Mouse (Mus musculus): Measurements from ENCODE around the gene Trem1. TPM values are rescaled to one million over a fixed set of nuclear protein-coding genes. Genes with fewer than 3 reads are reported as not detected.

Gene Trem1
- polyA plus RNA-seq, 1 experiment: 1.2 TPM

GRCm38 (mm10) chr17:48264662-48265061 is 32.1 kb downstream of the Trem1 start:
- Histone ChIP-seq H3K4me1 (ENCODE audit: control insufficient read depth, insufficient read depth, low read length) (no peaks in the 10 kb centered on the region), H3K4me3 (replicated peaks; ENCODE audit: extremely low read depth, low read depth, low read length) (no peak overlapping the region)
- TF ChIP-seq POLR2A (IDR thresholded peaks at IDR 0.05; ENCODE audit: borderline replicate concordance, extremely low read depth, low read depth, low read length) (no peak), CTCF (IDR thresholded peaks at IDR 0.05; ENCODE audit: insufficient read depth, low read length) (no peak)
- WGBS: 87% methylated on average over 7 of the region's 7 CpGs
- no peak for DNase-seq

- 29% methylated on average over 2 of the region's 2 CpGs for WGBS
- TF ChIP-seq POLR2A (IDR thresholded peaks at IDR 0.05; ENCODE audit: borderline replicate concordance, extremely low read depth, low read depth, low read length): no peak
- no peak for TF ChIP-seq CTCF (IDR thresholded peaks at IDR 0.05; ENCODE audit: insufficient read depth, low read length)
- H3K4me3 ChIP-seq (replicated peaks; ENCODE audit: extremely low read depth, low read depth, low read length): no peak overlapping the region
- no peak for DNase-seq
- H3K4me1 ChIP-seq (ENCODE audit: control insufficient read depth, insufficient read depth, low read length): no peaks in the 10 kb centered on the region
Measured at GRCm38 (mm10) chr17:48266138-48266537, 33.6 kb downstream of the Trem1 start.

GRCm38 (mm10) chr17:48266610-48267304 is 34.2 kb downstream of the Trem1 start:
- Histone ChIP-seq H3K4me3 (replicated peaks; ENCODE audit: extremely low read depth, low read depth, low read length) (no peak overlapping the region), H3K4me1 (ENCODE audit: control insufficient read depth, insufficient read depth, low read length) (no peaks in the 10 kb centered on the region)
- DNase-seq: no peak
- TF ChIP-seq POLR2A (IDR thresholded peaks at IDR 0.05; ENCODE audit: borderline replicate concordance, extremely low read depth, low read depth, low read length): no peak
- TF ChIP-seq CTCF (IDR thresholded peaks at IDR 0.05; ENCODE audit: insufficient read depth, low read length): no peak
- WGBS: 43% methylated on average over 2 of the region's 2 CpGs

GRCm38 (mm10) chr17:48267591-48267990 is 35.0 kb downstream of the Trem1 start:
- no peak for TF ChIP-seq CTCF (IDR thresholded peaks at IDR 0.05; ENCODE audit: insufficient read depth, low read length)
- TF ChIP-seq POLR2A (IDR thresholded peaks at IDR 0.05; ENCODE audit: borderline replicate concordance, extremely low read depth, low read depth, low read length): no peak
- no peak for DNase-seq
- Histone ChIP-seq H3K4me3 (replicated peaks; ENCODE audit: extremely low read depth, low read depth, low read length) (no peak overlapping the region), H3K4me1 (ENCODE audit: control insufficient read depth, insufficient read depth, low read length) (no peaks in the 10 kb centered on the region)
- WGBS: 79% methylated on average over 1 of the region's 1 CpGs

GRCm38 (mm10) chr17:48268276-48268675 is 35.7 kb downstream of the Trem1 start:
- no peak for TF ChIP-seq POLR2A (IDR thresholded peaks at IDR 0.05; ENCODE audit: borderline replicate concordance, extremely low read depth, low read depth, low read length)
- no peak for TF ChIP-seq CTCF (IDR thresholded peaks at IDR 0.05; ENCODE audit: insufficient read depth, low read length)
- Histone ChIP-seq H3K4me3 (replicated peaks; ENCODE audit: extremely low read depth, low read depth, low read length) (no peak overlapping the region), H3K4me1 (ENCODE audit: control insufficient read depth, insufficient read depth, low read length) (no peaks in the 10 kb centered on the region)
- DNase-seq: no peak

GRCm38 (mm10) chr17:48269833-48270232 is 37.3 kb downstream of the Trem1 start:
- 65% methylated on average over 4 of the region's 4 CpGs for WGBS
- DNase-seq: no peak
- TF ChIP-seq CTCF (IDR thresholded peaks at IDR 0.05; ENCODE audit: insufficient read depth, low read length): no peak
- no peak for TF ChIP-seq POLR2A (IDR thresholded peaks at IDR 0.05; ENCODE audit: borderline replicate concordance, extremely low read depth, low read depth, low read length)
- Histone ChIP-seq H3K4me3 (replicated peaks; ENCODE audit: extremely low read depth, low read depth, low read length) (no peak overlapping the region), H3K4me1 (ENCODE audit: control insufficient read depth, insufficient read depth, low read length) (no peaks in the 10 kb centered on the region)

- WGBS: 51% methylated on average over 5 of the region's 5 CpGs
- no peak for TF ChIP-seq CTCF (IDR thresholded peaks at IDR 0.05; ENCODE audit: insufficient read depth, low read length)
- TF ChIP-seq POLR2A (IDR thresholded peaks at IDR 0.05; ENCODE audit: borderline replicate concordance, extremely low read depth, low read depth, low read length): no peak
Measured at GRCm38 (mm10) chr17:48272158-48272557, 39.6 kb downstream of the Trem1 start.

GRCm38 (mm10) chr17:48272598-48272997 is 40.0 kb downstream of the Trem1 start:
- H3K4me1 ChIP-seq (ENCODE audit: control insufficient read depth, insufficient read depth, low read length): no peaks in the 10 kb centered on the region
- no peak overlapping the region for H3K4me3 ChIP-seq (replicated peaks; ENCODE audit: extremely low read depth, low read depth, low read length)
- DNase-seq: no peak
- TF ChIP-seq CTCF (IDR thresholded peaks at IDR 0.05; ENCODE audit: insufficient read depth, low read length): no peak
- no peak for TF ChIP-seq POLR2A (IDR thresholded peaks at IDR 0.05; ENCODE audit: borderline replicate concordance, extremely low read depth, low read depth, low read length)
- 86% methylated on average over 4 of the region's 4 CpGs for WGBS

More at GRCm38 (mm10) chr17:48272158-48272557, 39.6 kb downstream of the Trem1 start:
- no peak for DNase-seq
- no peaks in the 10 kb centered on the region for H3K4me1 ChIP-seq (ENCODE audit: control insufficient read depth, insufficient read depth, low read length)
- no peak overlapping the region for H3K4me3 ChIP-seq (replicated peaks; ENCODE audit: extremely low read depth, low read depth, low read length)

GRCm38 (mm10) chr17:48274098-48274497 is 41.5 kb downstream of the Trem1 start:
- no peak for DNase-seq
- H3K4me1 ChIP-seq (ENCODE audit: control insufficient read depth, insufficient read depth, low read length): no peaks in the 10 kb centered on the region
- WGBS: 63% methylated on average over 4 of the region's 4 CpGs
- H3K4me3 ChIP-seq (replicated peaks; ENCODE audit: extremely low read depth, low read depth, low read length): no peak overlapping the region
- TF ChIP-seq POLR2A (IDR thresholded peaks at IDR 0.05; ENCODE audit: borderline replicate concordance, extremely low read depth, low read depth, low read length): no peak
- TF ChIP-seq CTCF (IDR thresholded peaks at IDR 0.05; ENCODE audit: insufficient read depth, low read length): no peak

GRCm38 (mm10) chr17:48274885-48275284 is 42.3 kb downstream of the Trem1 start:
- peak; percentile 64 for DNase-seq
- no peak overlapping the region for H3K4me3 ChIP-seq (replicated peaks; ENCODE audit: extremely low read depth, low read depth, low read length)
- TF ChIP-seq POLR2A (IDR thresholded peaks at IDR 0.05; ENCODE audit: borderline replicate concordance, extremely low read depth, low read depth, low read length) (no peak), CTCF (IDR thresholded peaks at IDR 0.05; ENCODE audit: insufficient read depth, low read length) (peak; percentile 63)
- no peaks in the 10 kb centered on the region for H3K4me1 ChIP-seq (ENCODE audit: control insufficient read depth, insufficient read depth, low read length)
- WGBS: 29% methylated on average over 6 of the region's 6 CpGs

Measured in lung, adult 2 months (tissue).